Mouse (Mus musculus) inflammation-experienced regulatory T-cells, adult 6 months (primary cell): ENCODE data around the gene Zfp968. TPM values are rescaled to one million over a fixed set of nuclear protein-coding genes. Genes with fewer than 3 reads are reported as not detected.
"Not testable (repeated sequence)": the region's sequence is repeated elsewhere in the genome, so short reads cannot be mapped to it uniquely, and the experiment has no call there.

Source experiments
- ATAC-seq: one replicate; pipeline ENCODE4 v1.8.0; 2017
- polyA plus RNA-seq, 3 experiments: library from polyadenylated mRNA; unstranded; fragments of 100-300 nt; shearing (Covaris generic); gene quantifications; one replicate each; pipeline ENCODE4 v1.2.1; 2017

Zfp968 gene
- 1 to 10 TPM; 2.5 to 3.4 (median 3.2) TPM for polyA plus RNA-seq

DNA sequence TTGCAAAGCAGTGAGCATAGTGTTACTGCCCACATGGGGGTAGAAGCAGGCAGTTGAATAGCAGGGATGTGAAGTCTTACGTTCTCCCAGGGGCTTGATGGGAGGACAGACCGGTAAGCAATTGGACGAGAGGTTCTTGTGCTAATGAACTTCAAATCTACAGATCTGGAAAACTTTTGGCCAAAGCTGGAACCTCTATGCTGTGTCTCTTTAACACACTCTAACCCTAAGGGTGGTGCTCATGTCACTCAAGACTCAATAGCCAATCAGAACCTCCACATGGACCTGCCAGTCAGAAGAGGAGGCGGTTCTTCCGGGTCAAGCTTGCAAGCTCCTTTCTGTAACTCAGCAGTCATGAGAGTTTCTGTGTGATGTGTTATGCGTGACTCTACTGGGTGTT, at the start of gene Zfp968:
TSS of gene Zfp968 (plus strand) at position 301 of the 400 bp plus-strand sequence.
- not testable (repeated sequence) for ATAC-seq

DNA sequence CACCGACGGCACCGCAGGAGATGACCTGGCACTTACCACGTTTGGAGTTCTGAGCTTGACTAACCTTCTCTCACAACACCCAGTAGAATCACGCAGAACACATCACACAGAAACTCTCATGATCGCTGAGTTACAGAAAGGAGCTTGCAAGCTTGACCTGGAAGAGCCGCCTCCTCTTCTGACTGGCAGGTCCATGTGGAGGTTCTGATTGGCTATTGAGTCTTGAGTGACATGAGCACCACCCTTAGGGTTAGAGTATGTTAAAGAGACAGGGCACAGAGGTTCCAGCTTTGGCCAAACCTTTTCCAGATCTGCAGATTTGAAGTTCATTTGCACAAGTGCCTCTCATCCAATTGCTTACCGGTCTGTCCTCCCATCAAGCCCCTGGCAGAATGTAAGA, 34.1 kb upstream of the Zfp968 start, which contains the start of gene Gm4631:
TSS of gene Gm4631 (minus strand) at position 101 of the 400 bp plus-strand sequence.
- not testable (repeated sequence) for ATAC-seq

Other genes with a start within 250 kb of the Zfp968 start
- gene Gm14399, start 230.4 kb upstream of the Zfp968 start, polyA plus RNA-seq: 1 to 10 TPM; 3.7 to 6.6 (median 4.9) TPM
- gene Gm14443, start 196.6 kb upstream of the Zfp968 start, polyA plus RNA-seq: under 1 TPM in 1 of 3 experiments, not detected in 2; 0.15 TPM
- 1 to 10 TPM; 2.1 to 6.8 (median 5.9) TPM for gene Gm14391, start 165.5 kb upstream of the Zfp968 start, polyA plus RNA-seq
- 10 to 100 TPM in 1 of 3 experiments, 1 to 10 TPM in 1, not detected in 1; 1.2 to 11.2 TPM for gene Gm14440, start 97.3 kb upstream of the Zfp968 start, polyA plus RNA-seq
- 10 to 100 TPM in 1 of 3 experiments, 1 to 10 TPM in 2; 9.7 to 15.0 (median 9.8) TPM for gene Gm4631, start 34.2 kb upstream of the Zfp968 start, polyA plus RNA-seq
- gene Gm4724, start 63.4 kb downstream of the Zfp968 start, polyA plus RNA-seq: 10 to 100 TPM; 20.7 to 27.7 (median 21.4) TPM
- 10 to 100 TPM in 1 of 3 experiments, 1 to 10 TPM in 2; 8.6 to 11.3 (median 8.8) TPM for gene Zfp965, start 97.5 kb downstream of the Zfp968 start, polyA plus RNA-seq